Mouse (Mus musculus) heart, embryonic 10.5 days (tissue): ENCODE results near the gene Tnip1. TPM values are rescaled to one million over a fixed set of nuclear protein-coding genes. Genes with fewer than 3 reads are reported as not detected.

Source experiments
- DNase-seq: peaks from one replicate; pipeline ENCODE4 v3.0.0-alpha.2; 2017; ENCODE audit warnings: low spot score
- H3K27ac ChIP-seq: fragments of 300-500 bp; sonication (generic); 2 replicates; pipeline ENCODE4 v1.5.1; 2016; ENCODE audit warnings: mild to moderate bottlenecking
- H3K27me3 ChIP-seq: fragments of 300-500 bp; sonication (generic); 2 replicates; pipeline ENCODE4 v1.6.1; 2016; ENCODE audit warnings: mild to moderate bottlenecking; ENCODE audit not compliant: poor library complexity, insufficient read depth, severe bottlenecking
- H3K36me3 ChIP-seq: fragments of 300-500 bp; sonication (generic); 2 replicates; pipeline ENCODE4 v1.6.1; 2016; ENCODE audit warnings: mild to moderate bottlenecking, moderate library complexity
- H3K4me1 ChIP-seq: fragments of 300-500 bp; sonication (generic); 2 replicates; pipeline ENCODE4 v1.6.1; 2016; ENCODE audit warnings: mild to moderate bottlenecking
- H3K4me3 ChIP-seq: fragments of 300-500 bp; sonication (generic); 2 replicates; pipeline ENCODE4 v1.5.1; 2016; ENCODE audit warnings: mild to moderate bottlenecking, moderate library complexity
- H3K9me3 ChIP-seq: fragments of 300-500 bp; sonication (generic); 2 replicates; pipeline ENCODE4 v1.6.1; 2016; ENCODE audit warnings: mild to moderate bottlenecking, moderate library complexity
- WGBS: fragments of 180-500 bp; shearing (Covaris S2); methylation state at CpG from one replicate; pipeline ENCODE4 v1.1.7; 2016; 5-methylcytosine and 5-hydroxymethylcytosine counted together
- polyA plus RNA-seq: library from polyadenylated mRNA; unstranded; fragments of >200 nt; fragmentation: Nextera tagmentation; extraction: Ambion mirVana; gene quantifications from 2 replicates; pipeline ENCODE4 v1.2.1, GENCODE M21; 2016

Tnip1 gene
- polyA plus RNA-seq, 1 experiment from 2014 or later: 22.7 TPM

DNA sequence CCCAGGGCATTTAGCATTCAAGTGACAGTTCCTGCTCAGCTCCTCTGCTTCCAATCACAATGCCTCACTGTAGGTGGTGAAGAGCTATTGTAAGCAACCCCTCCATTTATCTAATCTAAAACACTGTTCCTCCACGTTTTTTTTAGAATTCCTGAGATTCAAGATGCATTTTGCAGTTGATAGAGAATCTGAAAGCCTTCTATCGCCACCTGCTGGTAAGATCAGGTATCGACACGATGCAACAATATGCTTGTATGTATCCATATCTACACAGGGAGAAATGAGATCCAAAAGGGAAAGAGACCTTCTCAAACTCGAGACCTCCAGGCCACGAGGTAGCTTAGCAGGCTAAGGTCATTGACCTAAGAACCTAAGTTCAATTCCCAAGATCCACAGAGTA, 21.4 kb upstream of the Tnip1 start:
- 4% methylated on average over 6 of the region's 6 CpGs for WGBS
- Histone ChIP-seq H3K4me1 (peaks cover 27% of the 10 kb centered on the region), H3K4me3 (no peak overlapping the region), H3K27me3 (no peaks in the 10 kb centered on the region), H3K36me3 (peaks cover 90% of the 10 kb centered on the region), H3K9me3 (0 out of 2 replicates have a peak, but pooled peaks cover 2% of the 10 kb centered on the region), H3K27ac (peak overlapping the region; percentile 39; the same call in 1 of the 2 replicates)
- DNase-seq: no peak

DNA sequence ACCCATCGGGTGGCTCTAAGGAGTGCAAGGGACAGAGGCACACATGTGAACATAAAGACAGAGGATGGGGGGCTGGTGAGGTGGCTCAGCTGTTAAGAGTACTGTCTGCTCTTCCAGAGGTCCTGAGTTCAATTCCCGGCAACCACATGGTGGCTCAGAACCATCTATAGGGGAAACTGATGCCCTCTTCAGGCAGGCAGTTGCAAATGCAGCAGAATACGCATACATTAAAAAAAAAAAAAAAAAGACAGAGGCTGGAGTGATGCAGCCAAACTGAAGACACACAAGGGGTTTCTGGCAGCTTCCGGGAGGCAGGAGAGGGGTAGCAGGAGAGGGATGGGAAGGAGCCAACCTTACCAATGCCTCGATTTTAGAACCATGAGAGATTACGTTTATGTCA, 19.8 kb upstream of the Tnip1 start:
- Histone ChIP-seq H3K27me3 (no peaks in the 10 kb centered on the region), H3K4me1 (peaks cover 42% of the 10 kb centered on the region), H3K36me3 (peaks cover 90% of the 10 kb centered on the region), H3K27ac (no peak overlapping the region), H3K4me3 (no peak overlapping the region), H3K9me3 (0 out of 2 replicates have a peak, but pooled peaks cover 2% of the 10 kb centered on the region)
- DNase-seq: no peak
- WGBS: 88% methylated on average over 6 of the region's 6 CpGs

DNA sequence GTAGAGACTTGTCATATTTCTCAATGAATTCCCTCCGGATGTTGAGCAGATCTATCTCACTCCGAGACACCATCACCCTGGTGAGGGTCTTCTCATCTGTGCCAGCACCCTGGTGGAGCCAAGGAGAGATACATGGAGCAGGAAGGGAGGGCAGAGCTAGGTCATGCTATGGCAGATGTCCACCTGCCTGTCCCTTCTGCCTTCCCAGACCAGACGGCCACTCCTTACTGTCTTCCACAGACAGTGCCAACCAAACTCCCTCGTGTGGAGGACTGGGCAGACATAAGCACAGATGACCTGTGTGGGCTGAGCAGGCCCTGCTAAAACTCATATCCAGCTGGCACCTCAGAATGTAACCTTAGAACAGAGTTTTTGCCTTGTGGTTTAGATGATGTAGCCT, 18.9 kb upstream of the Tnip1 start:
- 0 out of 2 replicates have a peak, but pooled peaks cover 2% of the 10 kb centered on the region for H3K9me3 ChIP-seq
- DNase-seq: no peak
- no peak overlapping the region for H3K27ac ChIP-seq
- H3K4me1 ChIP-seq: peaks cover 46% of the 10 kb centered on the region
- WGBS: 90% methylated on average over 4 of the region's 4 CpGs
- H3K36me3 ChIP-seq: peaks cover 84% of the 10 kb centered on the region
- H3K27me3 ChIP-seq: no peaks in the 10 kb centered on the region
- H3K4me3 ChIP-seq: no peak overlapping the region

DNA sequence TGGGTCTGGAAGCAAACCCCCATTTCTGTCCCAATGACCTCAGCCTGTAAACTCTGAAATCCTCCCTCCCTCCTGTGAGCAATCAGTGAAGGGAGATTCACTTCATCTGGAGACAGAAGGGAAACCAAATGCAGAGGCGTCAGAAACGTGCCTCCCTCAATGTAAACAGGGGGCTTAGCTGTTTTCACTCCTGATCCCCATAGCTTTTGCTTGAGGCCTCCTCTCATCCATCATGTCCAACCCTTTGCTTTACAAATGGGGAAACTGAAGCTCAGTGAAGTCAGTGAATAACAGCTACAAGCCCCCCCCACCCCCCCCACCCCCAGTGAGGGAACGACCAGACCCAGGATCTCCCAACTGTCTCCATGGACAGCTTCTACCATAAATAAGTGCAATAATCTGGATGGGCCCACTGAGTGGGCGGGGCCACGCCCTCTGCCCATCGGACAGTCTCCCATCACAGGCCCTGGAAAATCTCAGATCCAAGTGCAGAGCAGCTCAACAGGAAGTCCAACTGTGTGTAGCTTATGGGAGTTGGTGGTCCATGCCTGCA, 14.7 kb upstream of the Tnip1 start:
- Histone ChIP-seq H3K9me3 (0 out of 2 replicates have a peak, but pooled peaks cover 2% of the 10 kb centered on the region), H3K4me1 (peaks cover 51% of the 10 kb centered on the region), H3K27me3 (no peaks in the 10 kb centered on the region), H3K27ac (peak overlapping the region; percentile 17; the same call in 1 of the 2 replicates), H3K36me3 (peaks cover 49% of the 10 kb centered on the region), H3K4me3 (no peak overlapping the region)
- WGBS: 47% methylated on average over 6 of the region's 6 CpGs
- no peak for DNase-seq

DNA sequence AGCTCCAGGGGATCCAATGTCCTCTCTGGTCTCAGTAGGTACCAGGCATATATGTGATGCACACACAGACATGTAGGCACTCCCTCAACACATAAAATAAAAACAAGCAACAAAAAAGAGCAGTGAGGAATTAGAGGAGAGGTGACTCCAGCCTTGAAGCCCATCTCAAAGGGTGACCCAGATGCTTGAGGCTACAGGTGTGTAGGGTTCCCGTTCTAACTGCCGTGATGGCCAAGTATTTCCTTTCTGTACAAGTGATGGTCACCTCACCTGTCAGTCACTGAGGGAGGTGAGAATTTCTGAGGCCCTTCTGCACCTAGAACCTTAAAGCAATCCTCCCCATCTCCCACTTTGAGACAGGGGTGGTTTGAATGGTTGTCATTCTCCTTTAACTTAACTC, 13.6 kb upstream of the Tnip1 start:
- Histone ChIP-seq H3K27me3 (no peaks in the 10 kb centered on the region), H3K4me1 (peaks cover 56% of the 10 kb centered on the region), H3K9me3 (no peaks in the 10 kb centered on the region), H3K36me3 (peaks cover 38% of the 10 kb centered on the region), H3K4me3 (no peak overlapping the region), H3K27ac (no peak overlapping the region)
- DNase-seq: no peak
- WGBS: 88% methylated on average over 2 of the region's 2 CpGs

DNA sequence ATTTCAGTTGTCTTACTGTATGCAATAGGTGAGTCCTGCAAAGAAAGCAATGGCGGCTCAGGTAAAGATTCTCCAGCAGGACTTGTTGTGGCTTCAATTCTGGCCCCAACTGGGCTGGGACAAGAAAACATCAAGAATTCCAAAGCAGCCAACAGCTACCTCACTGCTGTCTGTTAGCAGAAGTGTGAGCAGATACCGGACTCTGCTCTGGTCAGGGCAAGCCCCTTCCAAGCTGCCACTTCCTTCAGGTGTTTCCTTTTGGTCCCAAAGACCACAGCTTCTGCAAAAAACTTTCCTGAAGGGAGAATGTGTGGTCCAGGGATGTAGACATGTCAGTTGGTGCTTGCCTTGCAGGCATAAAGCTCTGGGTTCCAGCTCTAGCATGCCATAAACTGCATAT, 13.0 kb upstream of the Tnip1 start:
- no peak for DNase-seq

DNA sequence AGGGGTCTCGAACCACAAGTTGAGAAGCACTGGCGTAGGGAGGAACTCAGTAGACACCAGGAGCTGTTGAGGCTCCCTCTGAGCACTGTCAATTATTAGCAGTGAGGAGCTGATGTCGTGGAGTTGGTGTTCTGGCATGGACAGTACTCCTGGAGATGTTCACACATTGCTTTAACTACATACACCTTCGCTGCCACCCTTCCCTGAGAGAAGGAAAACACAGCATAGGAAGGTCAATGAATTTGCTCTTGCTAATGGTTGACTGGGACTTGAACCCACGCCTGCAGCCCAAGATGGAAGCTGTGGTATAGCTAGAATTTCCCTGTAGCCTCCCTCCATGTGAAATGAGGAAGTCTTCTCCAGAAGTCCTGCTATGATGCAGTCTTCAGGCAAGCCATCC, 12.6 kb upstream of the Tnip1 start:
- WGBS: 86% methylated on average over 5 of the region's 5 CpGs
- peaks cover 30% of the 10 kb centered on the region for H3K36me3 ChIP-seq
- H3K4me1 ChIP-seq: peaks cover 56% of the 10 kb centered on the region
- H3K9me3 ChIP-seq: no peaks in the 10 kb centered on the region
- H3K27ac ChIP-seq: no peak overlapping the region
- no peaks in the 10 kb centered on the region for H3K27me3 ChIP-seq
- no peak overlapping the region for H3K4me3 ChIP-seq
- DNase-seq: no peak

More for the DNA sequence above, 13.0 kb upstream of the Tnip1 start:
- Histone ChIP-seq H3K27ac (no peak overlapping the region), H3K9me3 (no peaks in the 10 kb centered on the region), H3K4me1 (peaks cover 56% of the 10 kb centered on the region), H3K36me3 (peaks cover 33% of the 10 kb centered on the region), H3K27me3 (no peaks in the 10 kb centered on the region), H3K4me3 (no peak overlapping the region)
- WGBS: 78% methylated on average over 2 of the region's 2 CpGs

DNA sequence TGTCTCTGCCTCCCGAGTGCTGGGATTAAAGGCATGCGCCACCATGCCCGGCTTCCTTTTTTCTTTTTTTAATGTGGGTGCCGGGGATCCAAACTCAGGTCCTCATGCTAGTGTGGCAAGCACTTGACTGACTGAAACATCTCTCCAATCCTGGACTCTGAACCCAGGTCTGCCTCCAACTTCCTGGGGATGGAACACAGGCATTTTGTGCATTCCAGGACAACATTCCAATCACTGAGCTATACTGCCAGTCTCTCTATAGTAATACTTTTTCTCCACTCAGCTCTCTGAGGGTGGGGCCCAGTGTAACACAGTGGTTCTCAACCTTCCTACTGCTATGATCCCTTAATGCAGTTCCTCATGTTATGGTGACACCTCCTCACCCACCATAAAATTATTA, 11.9 kb upstream of the Tnip1 start:
- Histone ChIP-seq H3K4me3 (no peak overlapping the region), H3K27ac (peak overlapping the region; percentile 81; the same call in 1 of the 2 replicates), H3K9me3 (no peaks in the 10 kb centered on the region), H3K4me1 (peaks cover 54% of the 10 kb centered on the region), H3K36me3 (peaks cover 23% of the 10 kb centered on the region), H3K27me3 (no peaks in the 10 kb centered on the region)
- WGBS: 85% methylated on average over 4 of the region's 4 CpGs
- DNase-seq: no peak

DNA sequence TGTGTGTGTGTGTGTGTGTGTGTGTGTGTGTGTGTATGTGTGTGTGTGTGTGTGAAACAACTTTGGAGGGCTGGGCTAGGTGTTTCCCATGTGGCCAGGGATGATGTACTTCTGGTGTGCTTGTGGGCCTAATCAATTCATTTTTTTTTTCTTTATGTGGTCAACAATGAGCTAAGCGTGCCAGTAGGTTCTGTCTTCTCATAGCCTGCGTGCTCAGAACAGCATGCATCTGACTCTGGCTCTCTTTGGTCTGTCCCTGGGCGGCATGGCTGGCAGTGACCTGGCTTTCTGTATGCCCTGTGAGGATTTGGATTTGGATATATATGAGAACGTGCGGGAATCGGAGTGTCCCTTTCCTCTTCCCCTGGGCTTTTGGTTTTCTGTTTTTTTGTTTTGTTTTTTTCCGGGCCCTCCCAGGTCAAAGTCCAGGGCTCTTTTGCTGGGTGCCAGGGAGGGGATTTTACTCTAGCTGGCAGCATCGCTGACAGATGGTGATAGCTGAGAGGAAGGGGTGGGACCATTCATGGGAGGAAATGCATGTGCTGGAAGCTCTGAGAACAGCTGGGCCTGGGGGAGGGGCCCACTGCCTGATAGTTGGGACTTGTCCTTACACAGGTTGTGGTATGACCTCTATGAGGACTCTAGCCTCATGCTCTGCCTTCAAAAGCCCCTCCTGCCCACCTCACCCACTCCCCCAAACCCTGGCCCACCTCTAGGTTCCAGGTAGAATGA, 10.9 kb upstream of the Tnip1 start:
- H3K27me3 ChIP-seq: no peaks in the 10 kb centered on the region
- DNase-seq: no peak
- H3K4me3 ChIP-seq: no peak overlapping the region
- WGBS: 47% methylated on average over 8 of the region's 8 CpGs
- peaks cover 13% of the 10 kb centered on the region for H3K36me3 ChIP-seq
- no peaks in the 10 kb centered on the region for H3K9me3 ChIP-seq
- peak overlapping the region; percentile 81 for H3K27ac ChIP-seq
- peaks cover 44% of the 10 kb centered on the region for H3K4me1 ChIP-seq

DNA sequence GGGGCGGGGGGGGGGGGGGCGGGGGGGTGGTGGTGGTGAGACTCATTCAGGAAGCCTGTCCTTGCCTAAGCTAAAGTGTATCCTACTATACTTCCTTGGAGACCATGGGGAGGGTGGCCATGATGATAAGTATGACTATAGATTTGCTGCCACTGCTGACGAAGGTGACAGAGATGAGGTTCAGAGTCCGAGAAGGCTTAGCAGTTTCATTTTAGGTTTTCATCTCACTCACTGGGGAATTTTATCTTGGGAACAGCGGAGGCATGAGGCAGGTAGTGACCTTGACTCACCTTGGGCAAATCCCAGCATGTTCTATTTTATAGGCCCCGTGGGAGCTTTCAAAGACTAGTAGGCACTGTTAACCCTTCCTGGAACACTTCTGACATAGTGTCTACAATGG, 10.1 kb upstream of the Tnip1 start:
- no peak for DNase-seq
- Histone ChIP-seq H3K27ac (peak overlapping the region; percentile 81; the same call in 1 of the 2 replicates), H3K9me3 (no peaks in the 10 kb centered on the region), H3K36me3 (peaks cover 5% of the 10 kb centered on the region), H3K4me1 (peaks cover 35% of the 10 kb centered on the region), H3K27me3 (no peaks in the 10 kb centered on the region), H3K4me3 (no peak overlapping the region)
- 56% methylated on average over 6 of the region's 6 CpGs for WGBS

DNA sequence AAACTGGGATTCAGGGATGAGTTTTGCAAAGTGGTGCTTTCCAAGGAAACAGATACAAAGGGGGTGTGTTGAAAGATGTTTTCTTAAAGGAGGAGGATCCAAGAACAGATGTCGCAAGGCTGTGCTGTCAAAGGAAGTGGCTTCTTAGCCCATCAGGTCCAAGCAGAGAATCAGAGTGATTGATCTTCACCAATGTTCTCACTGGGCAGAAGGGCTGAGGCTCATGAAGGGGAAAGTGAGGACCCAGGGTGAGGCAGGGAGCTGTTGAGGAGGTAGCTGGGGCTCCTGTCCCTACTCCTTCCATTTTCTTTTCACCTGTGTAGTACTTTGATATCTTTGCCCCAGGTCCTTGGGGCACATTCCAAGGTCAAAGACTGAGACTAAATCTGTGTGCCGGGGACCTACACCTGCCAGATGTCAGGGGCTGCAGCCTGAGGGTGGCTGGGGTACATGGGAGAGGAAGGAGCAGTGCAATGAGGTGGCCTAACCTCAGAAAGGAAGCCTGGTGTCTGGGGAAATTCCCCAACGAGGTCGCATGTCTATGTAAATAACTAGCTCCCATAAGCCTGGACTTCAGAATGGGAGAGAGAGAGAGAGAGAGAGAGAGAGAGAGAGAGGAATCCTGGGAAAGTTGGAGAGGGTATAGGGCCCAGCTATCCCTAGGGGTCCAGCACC, 9.5 kb upstream of the Tnip1 start:
- WGBS: 52% methylated on average over 4 of the region's 4 CpGs
- Histone ChIP-seq H3K4me1 (peaks cover 29% of the 10 kb centered on the region), H3K27ac (peak overlapping the region; percentile 47; the same call in 1 of the 2 replicates), H3K4me3 (no peak overlapping the region), H3K36me3 (no peaks in the 10 kb centered on the region), H3K27me3 (no peaks in the 10 kb centered on the region), H3K9me3 (no peaks in the 10 kb centered on the region)
- no peak for DNase-seq

DNA sequence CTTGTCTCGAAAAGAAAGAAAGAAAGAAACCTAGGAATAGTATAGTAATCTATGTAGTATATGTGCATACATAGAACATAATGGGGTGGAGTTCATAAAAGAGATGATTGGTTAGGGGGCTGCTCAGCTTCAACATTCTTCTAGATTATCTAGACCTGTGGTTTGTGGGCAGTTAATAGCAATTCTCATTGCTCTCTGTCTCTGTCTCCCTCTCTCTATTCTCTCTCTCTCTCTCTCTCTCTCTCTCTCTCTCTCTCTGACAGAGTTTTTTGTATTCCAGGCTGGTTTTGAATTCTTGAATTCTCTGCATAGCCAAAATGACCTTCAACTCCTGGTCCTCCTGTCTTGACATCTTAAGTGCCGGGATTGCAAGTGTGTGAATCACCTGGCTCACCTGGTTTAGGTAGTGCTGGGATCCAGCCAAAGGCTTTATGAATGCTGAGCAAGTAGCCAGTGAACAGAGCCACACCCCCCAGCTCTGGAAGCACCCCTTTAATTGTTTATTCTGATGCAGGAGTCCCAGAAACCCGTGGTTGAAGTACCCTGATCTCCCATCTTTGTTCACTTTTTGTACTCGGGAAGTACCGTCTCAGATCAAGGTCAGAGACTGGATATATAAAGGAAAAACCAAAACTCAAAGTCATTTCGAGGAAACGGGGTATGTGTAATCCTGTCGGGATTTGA, 8.8 kb upstream of the Tnip1 start:
- Histone ChIP-seq H3K27ac (no peak overlapping the region), H3K36me3 (no peaks in the 10 kb centered on the region), H3K4me3 (no peak overlapping the region), H3K9me3 (no peaks in the 10 kb centered on the region), H3K27me3 (no peaks in the 10 kb centered on the region), H3K4me1 (peaks cover 29% of the 10 kb centered on the region)
- DNase-seq: no peak
- WGBS: 73% methylated on average over 8 of the region's 8 CpGs

DNA sequence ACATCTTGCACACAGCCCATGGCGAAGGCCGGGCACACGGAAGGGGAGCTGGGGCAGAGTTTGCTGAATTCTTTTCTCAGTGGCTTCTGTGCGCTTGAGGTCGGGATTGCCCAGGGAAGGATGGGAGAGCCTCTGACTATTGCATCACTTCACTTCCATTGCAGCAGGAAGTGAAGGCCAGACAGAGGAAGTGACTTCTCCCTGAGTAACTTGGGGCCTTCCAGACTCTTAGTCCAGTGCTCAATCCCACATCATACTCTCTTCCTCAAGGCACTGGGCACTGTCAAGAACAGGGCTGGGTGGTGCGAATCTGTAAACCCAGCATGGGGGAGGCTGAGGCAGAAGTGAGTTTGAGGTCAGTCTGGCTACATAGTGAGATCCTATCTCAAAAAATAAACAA, 2.5 kb upstream of the Tnip1 start:
- 82% methylated on average over 6 of the region's 6 CpGs for WGBS
- no peaks in the 10 kb centered on the region for H3K9me3 ChIP-seq
- no peak for DNase-seq
- no peak overlapping the region for H3K4me3 ChIP-seq
- H3K27me3 ChIP-seq: no peaks in the 10 kb centered on the region
- H3K4me1 ChIP-seq: peaks cover 25% of the 10 kb centered on the region
- H3K27ac ChIP-seq: no peak overlapping the region
- H3K36me3 ChIP-seq: no peaks in the 10 kb centered on the region
